Mouse (Mus musculus) cerebellum, adult 18-20 months (tissue): ENCODE data around the gene Pcx.
A peak's percentile ranks its signal among the peaks of the same experiment; 100 is the strongest.
"Not testable (repeated sequence)": the region's sequence is repeated elsewhere in the genome, so short reads cannot be mapped to it uniquely, and the experiment has no call there.

Source experiments
- DNase-seq, 2 experiments: peaks; one replicate each; pipeline ENCODE4 v3.0.0; 2021

The Pcx gene

GRCm38 (mm10) chr19:4555086-4555485, 44.8 kb downstream of the Pcx start:
- peak in 1 of 2 experiments; percentile 14 for DNase-seq

GRCm38 (mm10) chr19:4556787-4557186, 46.5 kb downstream of the Pcx start:
- no peak for DNase-seq

- peak; percentile 16 to 22 for DNase-seq
Measured at GRCm38 (mm10) chr19:4557796-4558569, 47.7 kb downstream of the Pcx start.

GRCm38 (mm10) chr19:4558570-4558955, 48.3 kb downstream of the Pcx start:
- no peak for DNase-seq

- DNase-seq = no peak
Measured at GRCm38 (mm10) chr19:4559011-4559410, 48.7 kb downstream of the Pcx start.

- peak in 1 of 2 experiments; percentile 12 for DNase-seq
Measured at GRCm38 (mm10) chr19:4559588-4559987, 49.3 kb downstream of the Pcx start.

GRCm38 (mm10) chr19:4560205-4560604, 49.9 kb downstream of the Pcx start:
- no peak for DNase-seq

- no peak for DNase-seq
Measured at GRCm38 (mm10) chr19:4565678-4566077, 55.4 kb downstream of the Pcx start.

GRCm38 (mm10) chr19:4566880-4567279, 56.6 kb downstream of the Pcx start:
- no peak for DNase-seq

GRCm38 (mm10) chr19:4567665-4568064, 57.4 kb downstream of the Pcx start:
- no peak for DNase-seq

GRCm38 (mm10) chr19:4568832-4569231, 58.6 kb downstream of the Pcx start:
- no peak for DNase-seq

- DNase-seq = no peak
Measured at GRCm38 (mm10) chr19:4569356-4570236, 59.3 kb downstream of the Pcx start.

GRCm38 (mm10) chr19:4570237-4570613, 60.0 kb downstream of the Pcx start:
- no peak for DNase-seq

GRCm38 (mm10) chr19:4570815-4571214, 60.5 kb downstream of the Pcx start:
- no peak for DNase-seq

- no peak for DNase-seq
Measured at GRCm38 (mm10) chr19:4571658-4572057, 61.4 kb downstream of the Pcx start.

- no peak for DNase-seq
Measured at GRCm38 (mm10) chr19:4572061-4572460, 61.8 kb downstream of the Pcx start.

GRCm38 (mm10) chr19:4572467-4572866, 62.2 kb downstream of the Pcx start:
- DNase-seq = no peak

GRCm38 (mm10) chr19:4573241-4573640, 63.0 kb downstream of the Pcx start:
- no peak for DNase-seq

- peak; percentile 60 to 71 for DNase-seq
Measured at GRCm38 (mm10) chr19:4578799-4579198, 68.5 kb downstream of the Pcx start.

- no peak for DNase-seq
Measured at GRCm38 (mm10) chr19:4579296-4579695, 69.0 kb downstream of the Pcx start.

- no peak for DNase-seq
Measured at GRCm38 (mm10) chr19:4583856-4584255, 73.6 kb downstream of the Pcx start.

GRCm38 (mm10) chr19:4586783-4587182, 76.5 kb downstream of the Pcx start:
- DNase-seq = not testable (repeated sequence)

GRCm38 (mm10) chr19:4587426-4587825, 77.2 kb downstream of the Pcx start:
- DNase-seq = no peak

- DNase-seq = no peak
Measured at GRCm38 (mm10) chr19:4588430-4588829, 78.2 kb downstream of the Pcx start.
